Mouse (Mus musculus): Measurements from ENCODE around the gene Sppl3. TPM values are rescaled to one million over a fixed set of nuclear protein-coding genes. Genes with fewer than 3 reads are reported as not detected.

Gene Sppl3
- polyA plus RNA-seq, 1 experiment from 2014 or later, result 24.0 TPM

DNA sequence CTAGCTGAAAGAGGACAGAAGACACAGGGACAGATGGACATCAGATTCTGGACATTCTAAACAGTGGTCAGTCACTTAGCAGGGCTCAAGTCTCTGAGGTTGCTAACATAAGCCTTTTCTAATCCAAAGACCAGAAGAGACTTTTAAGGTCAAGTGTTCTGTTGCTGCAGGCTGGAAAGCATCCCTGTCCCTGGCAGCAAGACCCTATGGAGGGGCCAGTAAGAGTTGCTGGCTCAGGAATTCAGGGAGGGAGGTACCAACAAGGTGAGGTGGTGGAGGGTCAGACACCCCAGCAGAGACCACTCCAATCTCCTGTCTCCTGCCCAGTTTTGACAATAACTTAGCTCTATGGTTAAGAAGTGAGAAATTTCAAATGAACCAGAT, 135.8 kb downstream of the Sppl3 start:
- H3K27ac ChIP-seq (ENCODE audit: low read depth, low read length), result no peak overlapping the region
- no peak overlapping the region for H3K4me3 ChIP-seq (ENCODE audit: low read depth, low read length)
- no peaks in the 10 kb centered on the region; the same call in none of the 2 replicates for H3K4me1 ChIP-seq (ENCODE audit: control insufficient read depth, insufficient read depth, low read length)
- H3K27me3 ChIP-seq (replicated peaks; ENCODE audit: control insufficient read depth, insufficient read depth, low read length), result no peaks in the 10 kb centered on the region
- no peaks in the 10 kb centered on the region for H3K9me3 ChIP-seq (replicated peaks; ENCODE audit: control insufficient read depth, low read length)
- DNase-seq (ENCODE audit: low spot score) (no peak), ATAC-seq (no peak)
- no peak overlapping the region for H3K9ac ChIP-seq (ENCODE audit: low read length)
- H3K36me3 ChIP-seq (ENCODE audit: control insufficient read depth, insufficient read depth, low read length), result peaks cover 60% of the 10 kb centered on the region
- H3K4me2 ChIP-seq (ENCODE audit: low read length), result no peak overlapping the region

DNA sequence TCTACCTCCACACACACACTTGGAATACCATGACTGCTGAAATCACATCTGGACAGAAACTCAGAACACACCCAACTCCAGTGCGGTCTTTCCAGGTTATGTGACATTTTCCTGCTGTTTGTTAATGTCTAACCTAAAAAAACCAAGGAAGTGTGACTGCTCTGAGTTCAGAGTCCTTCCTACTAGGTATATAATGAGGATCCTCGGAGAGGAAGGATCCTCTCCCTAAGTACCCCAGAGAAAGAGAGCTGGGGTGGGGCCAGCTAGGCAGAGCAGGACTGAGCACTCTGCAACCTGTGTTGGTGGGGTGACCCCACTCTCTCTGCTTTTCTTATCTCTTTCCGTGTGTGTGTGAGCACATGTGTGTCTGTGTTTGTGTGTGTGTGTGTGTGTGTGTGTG, 136.5 kb downstream of the Sppl3 start:
- Histone ChIP-seq H3K4me3 (ENCODE audit: low read depth, low read length) (no peak overlapping the region), H3K9ac (ENCODE audit: low read length) (no peak overlapping the region), H3K4me1 (ENCODE audit: control insufficient read depth, insufficient read depth, low read length) (no peaks in the 10 kb centered on the region; the same call in none of the 2 replicates), H3K4me2 (ENCODE audit: low read length) (no peak overlapping the region), H3K27me3 (replicated peaks; ENCODE audit: control insufficient read depth, insufficient read depth, low read length) (no peaks in the 10 kb centered on the region), H3K36me3 (ENCODE audit: control insufficient read depth, insufficient read depth, low read length) (peaks cover 60% of the 10 kb centered on the region), H3K27ac (ENCODE audit: low read depth, low read length) (no peak overlapping the region), H3K9me3 (replicated peaks; ENCODE audit: control insufficient read depth, low read length) (no peaks in the 10 kb centered on the region)
- DNase-seq (ENCODE audit: low spot score) (no peak), ATAC-seq (no peak)
- 96% methylated on average over 3 of the region's 3 CpGs for WGBS

DNA sequence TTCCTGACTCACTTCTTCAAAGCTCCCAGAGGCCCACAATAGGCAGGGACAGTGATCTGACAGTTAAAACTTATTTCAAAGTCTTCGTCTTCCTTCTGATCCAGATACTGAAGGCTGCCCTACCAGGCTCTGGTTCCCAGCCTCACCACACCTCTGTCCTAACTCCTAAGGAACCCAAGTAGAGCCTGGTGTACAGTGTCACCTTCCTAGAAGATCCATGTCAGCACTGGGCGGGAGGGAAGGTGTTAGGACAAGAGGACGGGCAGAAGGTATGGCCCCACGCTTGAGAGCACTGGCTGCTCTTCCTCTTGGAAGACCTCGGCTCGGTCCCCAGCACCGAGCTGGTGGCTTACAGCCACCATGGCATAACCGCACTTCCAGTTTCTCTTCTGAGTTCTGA, 137.4 kb downstream of the Sppl3 start:
- Histone ChIP-seq H3K36me3 (ENCODE audit: control insufficient read depth, insufficient read depth, low read length) (peaks cover 64% of the 10 kb centered on the region), H3K9me3 (replicated peaks; ENCODE audit: control insufficient read depth, low read length) (no peaks in the 10 kb centered on the region), H3K9ac (ENCODE audit: low read length) (no peak overlapping the region), H3K27me3 (replicated peaks; ENCODE audit: control insufficient read depth, insufficient read depth, low read length) (no peaks in the 10 kb centered on the region), H3K4me1 (ENCODE audit: control insufficient read depth, insufficient read depth, low read length) (no peaks in the 10 kb centered on the region), H3K4me3 (ENCODE audit: low read depth, low read length) (no peak overlapping the region), H3K27ac (ENCODE audit: low read depth, low read length) (no peak overlapping the region), H3K4me2 (ENCODE audit: low read length) (no peak overlapping the region)
- DNase-seq (ENCODE audit: low spot score), result no peak
- WGBS, result 94% methylated on average over 8 of the region's 8 CpGs
- ATAC-seq, result no peak

Other genes starting within 250 kb of the Sppl3 start
- 25.8 and 32.3 TPM in 2 replicates for gene Ankrd13a, start 236.5 kb upstream of the Sppl3 start, polyA plus RNA-seq (2014; fragmentation: Nextera tagmentation; extraction: Ambion mirVana)
- 29.1 and 36.3 TPM in 2 replicates for gene Git2, start 235.6 kb upstream of the Sppl3 start, polyA plus RNA-seq (2014; fragmentation: Nextera tagmentation; extraction: Ambion mirVana)
- 255 and 273 TPM in 2 replicates for gene 1500011B03Rik, start 187.7 kb upstream of the Sppl3 start, polyA plus RNA-seq (2014; fragmentation: Nextera tagmentation; extraction: Ambion mirVana)
- not detected in 2 replicates for gene 4930519G04Rik, start 157.5 kb upstream of the Sppl3 start, polyA plus RNA-seq (2014; fragmentation: Nextera tagmentation; extraction: Ambion mirVana)
- 1.8 and 2.4 TPM in 2 replicates for gene Gm9936, start 152.5 kb upstream of the Sppl3 start, polyA plus RNA-seq (2014; fragmentation: Nextera tagmentation; extraction: Ambion mirVana)
- gene Oasl2, start 114.2 kb upstream of the Sppl3 start, polyA plus RNA-seq (2014; fragmentation: Nextera tagmentation; extraction: Ambion mirVana), result 2.3 and 2.6 TPM in 2 replicates
- gene Oasl1, start 87.9 kb upstream of the Sppl3 start, polyA plus RNA-seq (2014; fragmentation: Nextera tagmentation; extraction: Ambion mirVana), result 0.10 and 0.28 TPM in 2 replicates
- gene 2210016L21Rik, start 69.0 kb upstream of the Sppl3 start, polyA plus RNA-seq (2014; fragmentation: Nextera tagmentation; extraction: Ambion mirVana), result 90.5 and 95.3 TPM in 2 replicates
- not detected in 2 replicates for gene Hnf1a, start 40.0 kb upstream of the Sppl3 start, polyA plus RNA-seq (2014; fragmentation: Nextera tagmentation; extraction: Ambion mirVana)
- 39.4 and 50.4 TPM in 2 replicates for gene Gm10401, start 87.2 kb downstream of the Sppl3 start, polyA plus RNA-seq (2014; fragmentation: Nextera tagmentation; extraction: Ambion mirVana)
- gene Acads, start 108.2 kb downstream of the Sppl3 start, polyA plus RNA-seq (2014; fragmentation: Nextera tagmentation; extraction: Ambion mirVana), result 17.7 and 18.8 TPM in 2 replicates
- 35.4 and 37.8 TPM in 2 replicates for gene Unc119b, start 123.8 kb downstream of the Sppl3 start, polyA plus RNA-seq (2014; fragmentation: Nextera tagmentation; extraction: Ambion mirVana)
- gene Mlec, start 147.0 kb downstream of the Sppl3 start, polyA plus RNA-seq (2014; fragmentation: Nextera tagmentation; extraction: Ambion mirVana), result 11.4 and 12.5 TPM in 2 replicates
- 7.1 and 10.1 TPM in 2 replicates for gene Cabp1, start 183.2 kb downstream of the Sppl3 start, polyA plus RNA-seq (2014; fragmentation: Nextera tagmentation; extraction: Ambion mirVana)
- 101 and 105 TPM in 2 replicates for gene Pop5, start 224.7 kb downstream of the Sppl3 start, polyA plus RNA-seq (2014; fragmentation: Nextera tagmentation; extraction: Ambion mirVana)